Mouse (Mus musculus): ENCODE results near the gene L3mbtl4. TPM values are rescaled to one million over a fixed set of nuclear protein-coding genes. Genes with fewer than 3 reads are reported as not detected.

Gene L3mbtl4
- polyA plus RNA-seq, 1 experiment from 2014 or later = 1.1 TPM

- no peak overlapping the region for H3K4me3 ChIP-seq (replicated peaks; ENCODE audit: low read depth, low read length)
- H3K27me3 ChIP-seq (ENCODE audit: insufficient read depth, low read length) = no peaks in the 10 kb centered on the region
- no peaks in the 10 kb centered on the region for H3K9me3 ChIP-seq (replicated peaks; ENCODE audit: low read length)
- H3K4me2 ChIP-seq (ENCODE audit: low read length) = no peak overlapping the region
- no peak overlapping the region for H3K9ac ChIP-seq (ENCODE audit: low read depth, low read length)
- DNase-seq (ENCODE audit: low spot score) = peak; percentile 36
- no peak for TF ChIP-seq CTCF (IDR thresholded peaks at IDR 0.05; ENCODE audit: low read depth)
- 70% methylated on average over 12 of the region's 12 CpGs for WGBS
- H3K4me1 ChIP-seq (replicated peaks; ENCODE audit: insufficient read depth, low read length) = no peaks in the 10 kb centered on the region
- no peak overlapping the region for H3K27ac ChIP-seq
- H3K36me3 ChIP-seq (ENCODE audit: insufficient read depth, low read length) = no peaks in the 10 kb centered on the region
- ATAC-seq (replicated peaks; ENCODE audit: low FRiP score, low read depth) = no peak
Observed at GRCm38 (mm10) chr17:68422663-68423498, 149.3 kb downstream of the L3mbtl4 start.

GRCm38 (mm10) chr17:68433576-68433975 is 160.0 kb downstream of the L3mbtl4 start:
- ATAC-seq (replicated peaks; ENCODE audit: low FRiP score, low read depth) = no peak
- Histone ChIP-seq H3K4me1 (replicated peaks; ENCODE audit: insufficient read depth, low read length) (no peaks in the 10 kb centered on the region), H3K4me2 (ENCODE audit: low read length) (no peak overlapping the region), H3K9me3 (replicated peaks; ENCODE audit: low read length) (no peaks in the 10 kb centered on the region), H3K27me3 (ENCODE audit: insufficient read depth, low read length) (no peaks in the 10 kb centered on the region), H3K9ac (ENCODE audit: low read depth, low read length) (no peak overlapping the region), H3K4me3 (replicated peaks; ENCODE audit: low read depth, low read length) (no peak overlapping the region), H3K36me3 (ENCODE audit: insufficient read depth, low read length) (no peaks in the 10 kb centered on the region), H3K27ac (no peak overlapping the region)
- WGBS = 72% methylated on average over 5 of the region's 5 CpGs
- no peak for TF ChIP-seq CTCF (IDR thresholded peaks at IDR 0.05; ENCODE audit: low read depth)
- DNase-seq (ENCODE audit: low spot score) = no peak

GRCm38 (mm10) chr17:68450921-68451320 is 177.3 kb downstream of the L3mbtl4 start:
- H3K9ac ChIP-seq (ENCODE audit: low read depth, low read length) = no peak overlapping the region
- ATAC-seq (replicated peaks; ENCODE audit: low FRiP score, low read depth) (no peak), DNase-seq (ENCODE audit: low spot score) (no peak)
- no peaks in the 10 kb centered on the region for H3K9me3 ChIP-seq (replicated peaks; ENCODE audit: low read length)
- H3K27ac ChIP-seq = no peak overlapping the region
- no peaks in the 10 kb centered on the region for H3K27me3 ChIP-seq (ENCODE audit: insufficient read depth, low read length)
- 43% methylated on average over 1 of the region's 1 CpGs for WGBS
- H3K4me2 ChIP-seq (ENCODE audit: low read length) = no peak overlapping the region
- TF ChIP-seq CTCF (IDR thresholded peaks at IDR 0.05; ENCODE audit: low read depth) = no peak
- H3K36me3 ChIP-seq (ENCODE audit: insufficient read depth, low read length) = no peaks in the 10 kb centered on the region
- H3K4me1 ChIP-seq (replicated peaks; ENCODE audit: insufficient read depth, low read length) = no peaks in the 10 kb centered on the region
- no peak overlapping the region for H3K4me3 ChIP-seq (replicated peaks; ENCODE audit: low read depth, low read length)

- no peak for TF ChIP-seq CTCF (IDR thresholded peaks at IDR 0.05; ENCODE audit: low read depth)
- no peak for ATAC-seq (replicated peaks; ENCODE audit: low FRiP score, low read depth)
- 90% methylated on average over 5 of the region's 5 CpGs for WGBS
Observed at GRCm38 (mm10) chr17:68461471-68461870, 187.9 kb downstream of the L3mbtl4 start.

GRCm38 (mm10) chr17:68467311-68467710 is 193.7 kb downstream of the L3mbtl4 start:
- WGBS = 62% methylated on average over 1 of the region's 1 CpGs
- DNase-seq (ENCODE audit: low spot score) (no peak), ATAC-seq (replicated peaks; ENCODE audit: low FRiP score, low read depth) (no peak)
- no peak overlapping the region for H3K4me3 ChIP-seq (replicated peaks; ENCODE audit: low read depth, low read length)
- no peak overlapping the region for H3K9ac ChIP-seq (ENCODE audit: low read depth, low read length)
- H3K36me3 ChIP-seq (ENCODE audit: insufficient read depth, low read length) = no peaks in the 10 kb centered on the region
- no peaks in the 10 kb centered on the region for H3K27me3 ChIP-seq (ENCODE audit: insufficient read depth, low read length)
- no peaks in the 10 kb centered on the region for H3K9me3 ChIP-seq (replicated peaks; ENCODE audit: low read length)
- H3K4me2 ChIP-seq (ENCODE audit: low read length) = no peak overlapping the region
- H3K4me1 ChIP-seq (replicated peaks; ENCODE audit: insufficient read depth, low read length) = no peaks in the 10 kb centered on the region
- TF ChIP-seq CTCF (IDR thresholded peaks at IDR 0.05; ENCODE audit: low read depth) = no peak
- no peak overlapping the region for H3K27ac ChIP-seq

More at GRCm38 (mm10) chr17:68461471-68461870, 187.9 kb downstream of the L3mbtl4 start:
- Histone ChIP-seq H3K36me3 (ENCODE audit: insufficient read depth, low read length) (no peaks in the 10 kb centered on the region), H3K27ac (no peak overlapping the region), H3K9ac (ENCODE audit: low read depth, low read length) (no peak overlapping the region), H3K4me1 (replicated peaks; ENCODE audit: insufficient read depth, low read length) (no peaks in the 10 kb centered on the region), H3K4me2 (ENCODE audit: low read length) (no peak overlapping the region), H3K9me3 (replicated peaks; ENCODE audit: low read length) (no peaks in the 10 kb centered on the region), H3K4me3 (replicated peaks; ENCODE audit: low read depth, low read length) (no peak overlapping the region), H3K27me3 (ENCODE audit: insufficient read depth, low read length) (no peaks in the 10 kb centered on the region)
- DNase-seq (ENCODE audit: low spot score) = no peak

GRCm38 (mm10) chr17:68490065-68490691 is 216.6 kb downstream of the L3mbtl4 start:
- H3K9me3 ChIP-seq (replicated peaks; ENCODE audit: low read length) = no peaks in the 10 kb centered on the region
- no peaks in the 10 kb centered on the region for H3K27me3 ChIP-seq (ENCODE audit: insufficient read depth, low read length)
- TF ChIP-seq CTCF (IDR thresholded peaks at IDR 0.05; ENCODE audit: low read depth) = no peak
- no peaks in the 10 kb centered on the region for H3K36me3 ChIP-seq (ENCODE audit: insufficient read depth, low read length)
- no peaks in the 10 kb centered on the region for H3K4me1 ChIP-seq (replicated peaks; ENCODE audit: insufficient read depth, low read length)
- H3K27ac ChIP-seq = no peak overlapping the region
- no peak overlapping the region for H3K4me2 ChIP-seq (ENCODE audit: low read length)
- no peak overlapping the region for H3K4me3 ChIP-seq (replicated peaks; ENCODE audit: low read depth, low read length)
- DNase-seq (ENCODE audit: low spot score) = peak; percentile 71
- WGBS = 52% methylated on average over 4 of the region's 4 CpGs
- no peak overlapping the region for H3K9ac ChIP-seq (ENCODE audit: low read depth, low read length)
- 0 out of 2 replicates have a peak, but pooled peaks have one; percentile 17 for ATAC-seq (replicated peaks; ENCODE audit: low FRiP score, low read depth)
